ENCODE assay signal across 8 mouse cellular contexts in the genomic region with DNA sequence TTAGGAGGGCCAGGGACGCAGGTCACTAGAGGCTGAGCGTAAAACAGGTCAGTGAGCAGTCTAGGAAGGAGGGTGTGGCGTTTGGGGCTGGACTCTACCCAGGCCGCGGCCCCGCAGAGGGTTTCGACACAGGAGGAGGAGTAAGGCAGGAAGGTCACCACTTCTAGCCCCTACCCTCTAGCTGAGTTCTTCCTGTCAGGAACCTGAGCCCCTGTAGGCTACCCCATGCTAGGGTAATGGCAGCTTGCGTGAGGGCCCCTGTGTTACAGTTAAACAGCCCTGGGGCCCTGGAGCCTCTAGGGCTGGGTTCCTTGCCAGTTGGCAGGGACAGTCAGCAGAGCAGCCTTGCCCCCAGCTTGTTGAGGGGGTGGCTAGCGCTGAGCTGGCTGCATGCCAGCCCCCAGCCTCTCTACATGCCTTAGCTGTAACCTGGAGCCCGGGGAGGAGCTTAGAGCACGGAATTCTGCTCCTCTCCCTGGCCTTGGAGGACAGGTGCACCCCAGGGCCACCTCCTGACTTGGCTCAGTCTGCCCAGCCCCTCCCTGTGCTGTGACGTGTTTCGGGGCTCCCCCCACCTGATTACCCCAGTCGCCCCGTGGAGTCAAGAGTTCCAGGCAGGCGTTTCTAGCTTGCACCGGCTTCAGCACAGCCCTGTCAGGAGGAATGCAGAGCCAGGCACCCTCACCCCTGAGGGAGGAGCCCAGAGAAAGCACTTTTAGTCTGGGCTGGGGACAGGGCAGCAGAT. TPM values are rescaled to one million over a fixed set of nuclear protein-coding genes. Genes with fewer than 3 reads are reported as not detected.
DNase-seq lines count a peak whose midpoint lies in the region; ATAC-seq and TF ChIP-seq lines count a peak whose summit lies in the region.

No protein-coding gene starts in this region.

- H3K9me3 ChIP-seq in ES-Bruce4 (replicated peaks; ENCODE audit: control insufficient read depth, insufficient read depth, low read length, poor library complexity, severe bottlenecking) = no peaks in the 10 kb centered on the region
- no peaks in the 10 kb centered on the region for H3K9me3 ChIP-seq in forebrain, embryonic 14.5 days (replicated peaks; ENCODE audit: control insufficient read depth, low read length)
- no peaks in the 10 kb centered on the region for H3K9me3 ChIP-seq in hindbrain, embryonic 15.5 days

- peak; percentile 95 for DNase-seq in brain, adult 2 months (ENCODE audit: low read depth, low spot score)
- DNase-seq in forebrain, embryonic 14.5 days (ENCODE audit: low spot score) = peak; percentile 82
- DNase-seq in left cerebral cortex, postnatal 10 days (ENCODE audit: extremely low spot score in 1 of 2, low spot score in 2 of 2) = peak; percentile 38 to 82
- DNase-seq in lung, postnatal 4 days = peak; percentile 80 to 93
- peak; percentile 56 for DNase-seq in right cerebral cortex, postnatal 25 days
- no peak for DNase-seq in spleen, postnatal 10 days (ENCODE audit: low spot score in 2 of 2)

- TF ChIP-seq POLR2A in ES-Bruce4 (IDR thresholded peaks at IDR 0.05; ENCODE audit: insufficient read depth, low read length) = no peak

- 0 out of 2 replicates have a peak overlapping the region, but pooled peaks have one; percentile 25 for H3K9ac ChIP-seq in ES-Bruce4 (ENCODE audit: low read depth, poor library complexity, severe bottlenecking)
- no peak overlapping the region for H3K9ac ChIP-seq in forebrain, embryonic 14.5 days (ENCODE audit: low read length)
- no peak overlapping the region for H3K9ac ChIP-seq in hindbrain, embryonic 15.5 days

- intact Hi-C loops in left cerebral cortex, postnatal 10 days (cut with DNase I) = no loop called here

- WGBS in forebrain, embryonic 14.5 days = 55% methylated on average over 17 of the region's 17 CpGs
- WGBS in hindbrain, embryonic 15.5 days = 54% methylated on average over 17 of the region's 17 CpGs

- TF ChIP-seq CTCF in ES-Bruce4 (IDR thresholded peaks at IDR 0.05; ENCODE audit: low read depth, low read length) = no peak

- no peak overlapping the region for H3K4me3 ChIP-seq in ES-Bruce4 (ENCODE audit: low read depth, low read length)
- no peak overlapping the region for H3K4me3 ChIP-seq in forebrain, embryonic 14.5 days (ENCODE audit: low read depth, low read length)
- H3K4me3 ChIP-seq in hindbrain, embryonic 15.5 days = no peak overlapping the region

- H3K4me2 ChIP-seq in forebrain, embryonic 14.5 days (ENCODE audit: low read length) = 0 out of 2 replicates have a peak overlapping the region, but pooled peaks have one; percentile 12
- peak overlapping the region; percentile 2; the same call in 1 of the 2 replicates for H3K4me2 ChIP-seq in hindbrain, embryonic 15.5 days

- H3K27me3 ChIP-seq in ES-Bruce4 (ENCODE audit: control insufficient read depth, insufficient read depth, low read length, poor library complexity, severe bottlenecking) = no peaks in the 10 kb centered on the region
- H3K27me3 ChIP-seq in forebrain, embryonic 14.5 days (replicated peaks; ENCODE audit: control insufficient read depth, insufficient read depth, low read length) = no peaks in the 10 kb centered on the region
- H3K27me3 ChIP-seq in hindbrain, embryonic 15.5 days = no peaks in the 10 kb centered on the region

- no peak for TF ChIP-seq EP300 in ES-Bruce4 (IDR thresholded peaks at IDR 0.05; ENCODE audit: insufficient read depth, low read depth, low read length)

- no peaks in the 10 kb centered on the region for H3K36me3 ChIP-seq in ES-Bruce4 (ENCODE audit: control insufficient read depth, insufficient read depth, low read length, poor library complexity, severe bottlenecking)
- 0 out of 2 replicates have a peak, but pooled peaks cover 6% of the 10 kb centered on the region for H3K36me3 ChIP-seq in forebrain, embryonic 14.5 days (ENCODE audit: control insufficient read depth, insufficient read depth, low read length)
- 0 out of 2 replicates have a peak, but pooled peaks cover 3% of the 10 kb centered on the region for H3K36me3 ChIP-seq in hindbrain, embryonic 15.5 days

- ATAC-seq in forebrain, embryonic 14.5 days = peak; percentile 83
- peak; percentile 72 for ATAC-seq in hindbrain, embryonic 15.5 days (ENCODE audit: low FRiP score, low read depth)

- no peak overlapping the region for H3K27ac ChIP-seq in ES-Bruce4 (ENCODE audit: insufficient read depth, low read length)
- H3K27ac ChIP-seq in forebrain, embryonic 14.5 days (ENCODE audit: low read depth, low read length) = peak overlapping the region; percentile 52; the same call in 1 of the 2 replicates
- H3K27ac ChIP-seq in hindbrain, embryonic 15.5 days (replicated peaks) = peak overlapping the region; percentile 50

- peaks cover 4% of the 10 kb centered on the region for H3K4me1 ChIP-seq in ES-Bruce4 (ENCODE audit: control insufficient read depth, insufficient read depth, low read length)
- peaks cover 9% of the 10 kb centered on the region for H3K4me1 ChIP-seq in forebrain, embryonic 14.5 days (ENCODE audit: control insufficient read depth, insufficient read depth, low read length)
- H3K4me1 ChIP-seq in hindbrain, embryonic 15.5 days (replicated peaks) = peaks cover 27% of the 10 kb centered on the region

RNA-seq across cellular contexts. Expression of gene Rplp0, which starts 15.6 kb away (rescaled TPM):
- 3,041 and 3,060 TPM in 2 replicates for polyA plus RNA-seq in ES-Bruce4 (2011; ENCODE audit: insufficient read depth, insufficient read length, low read depth, missing spikeins)
- 1,112 and 1,434 TPM in 2 replicates for polyA plus RNA-seq in forebrain, embryonic 14.5 days (2014; fragmentation: Nextera tagmentation; extraction: Ambion mirVana)
- 801 and 847 TPM in 2 replicates for polyA plus RNA-seq in hindbrain, embryonic 15.5 days (2015; fragmentation: Nextera tagmentation; extraction: Ambion mirVana)
- total RNA-seq in left cerebral cortex, postnatal 10 days (2021) = 100 to 1,000 TPM; 400 to 410 TPM

RNA-seq across cellular contexts. Expression of gene Gcn1l1, which starts 21.4 kb away (rescaled TPM):
- 62.0 and 63.3 TPM in 2 replicates for polyA plus RNA-seq in ES-Bruce4 (2011; ENCODE audit: insufficient read depth, insufficient read length, low read depth, missing spikeins)
- polyA plus RNA-seq in forebrain, embryonic 14.5 days (2014; fragmentation: Nextera tagmentation; extraction: Ambion mirVana) = 29.2 and 41.2 TPM in 2 replicates
- polyA plus RNA-seq in hindbrain, embryonic 15.5 days (2015; fragmentation: Nextera tagmentation; extraction: Ambion mirVana) = 40.6 and 44.4 TPM in 2 replicates
- 10 to 100 TPM; 71.3 to 75.0 TPM for total RNA-seq in left cerebral cortex, postnatal 10 days (2021)

RNA-seq across cellular contexts. Expression of gene Pxn, which starts 37.2 kb away (rescaled TPM):
- polyA plus RNA-seq in ES-Bruce4 (2011; ENCODE audit: insufficient read depth, insufficient read length, low read depth, missing spikeins) = 35.1 and 38.1 TPM in 2 replicates
- 7.5 and 9.8 TPM in 2 replicates for polyA plus RNA-seq in forebrain, embryonic 14.5 days (2014; fragmentation: Nextera tagmentation; extraction: Ambion mirVana)
- 22.0 and 24.3 TPM in 2 replicates for polyA plus RNA-seq in hindbrain, embryonic 15.5 days (2015; fragmentation: Nextera tagmentation; extraction: Ambion mirVana)
- 10 to 100 TPM; 18.8 to 20.8 TPM for total RNA-seq in left cerebral cortex, postnatal 10 days (2021)

RNA-seq across cellular contexts. Expression of gene Sirt4, which starts 59.2 kb away (rescaled TPM):
- 22.2 and 28.3 TPM in 2 replicates for polyA plus RNA-seq in ES-Bruce4 (2011; ENCODE audit: insufficient read depth, insufficient read length, low read depth, missing spikeins)
- 19.5 and 24.3 TPM in 2 replicates for polyA plus RNA-seq in forebrain, embryonic 14.5 days (2014; fragmentation: Nextera tagmentation; extraction: Ambion mirVana)
- 27.3 and 32.2 TPM in 2 replicates for polyA plus RNA-seq in hindbrain, embryonic 15.5 days (2015; fragmentation: Nextera tagmentation; extraction: Ambion mirVana)
- total RNA-seq in left cerebral cortex, postnatal 10 days (2021) = 10 to 100 TPM; 26.8 to 31.2 TPM

Comparison
In these comparisons a context has a peak if more than half of its experiments do, and no peak if none do; other contexts are left out.
1. DNase-seq: peak in brain, adult 2 months (single experiment), forebrain, embryonic 14.5 days (single experiment), left cerebral cortex, postnatal 10 days (2 of 2), lung, postnatal 4 days (2 of 2) and right cerebral cortex, postnatal 25 days (single experiment); none in spleen, postnatal 10 days (0 of 2).